Mouse (Mus musculus) C2C12 (cell line): ENCODE measurements around the gene Lce1l. TPM values are rescaled to one million over a fixed set of nuclear protein-coding genes. Genes with fewer than 3 reads are reported as not detected.
"Not testable (repeated sequence)": the region's sequence is repeated elsewhere in the genome, so short reads cannot be mapped to it uniquely, and the experiment has no call there.

Experiments
- H3K27me3 ChIP-seq: one replicate; pipeline ENCODE4 v1.6.1; 2011; ENCODE audit not compliant: control insufficient read depth, insufficient read depth, insufficient read length
- H3K36me3 ChIP-seq: one replicate; pipeline ENCODE4 v1.6.1; 2011; ENCODE audit not compliant: control insufficient read depth, insufficient read depth
- H3K4me3 ChIP-seq: one replicate; pipeline ENCODE4 v1.5.1; 2011; ENCODE audit warnings: mild to moderate bottlenecking, control low read depth; ENCODE audit not compliant: poor library complexity, insufficient read depth, severe bottlenecking
- H3K79me2 ChIP-seq: one replicate; pipeline ENCODE4 v1.6.1; 2011; ENCODE audit not compliant: control insufficient read depth, insufficient read depth
- H3K79me3 ChIP-seq: one replicate; pipeline ENCODE4 v1.6.1; 2011; ENCODE audit warnings: low read depth, control low read depth
- H3ac ChIP-seq: one replicate; pipeline ENCODE3; 2011; ENCODE audit warnings: low read depth; ENCODE audit not compliant: control insufficient read depth, insufficient read length
- CEBPB ChIP-seq: IDR thresholded peaks from one replicate; pipeline ENCODE4 v1.6.1; 2011; ENCODE audit warnings: low read depth, mild to moderate bottlenecking, control low read depth, moderate library complexity
- CTCF ChIP-seq: IDR thresholded peaks from one replicate; pipeline ENCODE4 v1.5.1; 2011; ENCODE audit not compliant: control insufficient read depth, insufficient read depth, insufficient read length
- FOSL1 ChIP-seq: IDR thresholded peaks from one replicate; pipeline ENCODE4 v1.8.0; 2011; ENCODE audit warnings: mild to moderate bottlenecking, low read length; ENCODE audit not compliant: poor library complexity, insufficient read depth, severe bottlenecking
- MAX ChIP-seq: IDR thresholded peaks from one replicate; pipeline ENCODE4 v1.6.1; 2011; ENCODE audit warnings: mild to moderate bottlenecking, control low read depth
- MYOD1 ChIP-seq: IDR thresholded peaks from one replicate; pipeline ENCODE4 v1.6.1; 2011; ENCODE audit warnings: low read depth; ENCODE audit not compliant: control insufficient read depth, insufficient read length
- MYOG ChIP-seq: IDR thresholded peaks from one replicate; pipeline ENCODE4 v1.6.1; 2011; ENCODE audit not compliant: control insufficient read depth, insufficient read length; ENCODE audit errors: extremely low read depth
- USF1 ChIP-seq: IDR thresholded peaks from one replicate; pipeline ENCODE4 v1.6.1; 2011; ENCODE audit warnings: low read depth, mild to moderate bottlenecking, control low read depth, moderate library complexity
- polyA plus RNA-seq: library from polyadenylated mRNA; unstranded; fragments of >200 nt; fragmentation: generic; extraction: Trizol; gene quantifications from one replicate; pipeline ENCODE4 v1.2.1, GENCODE M21; 2012; ENCODE audit warnings: missing spikeins

The Lce1l gene
- polyA plus RNA-seq, 1 experiment = not detected

GRCm38 (mm10) chr3:92825808-92826207 is 25.3 kb downstream of the Lce1l start:
- Histone ChIP-seq H3K27me3 (no peaks in the 10 kb centered on the region), H3K4me3 (no peak overlapping the region), H3K36me3 (no peaks in the 10 kb centered on the region), H3K79me3 (no peaks in the 10 kb centered on the region), H3K79me2 (no peaks in the 10 kb centered on the region), H3ac (no peak overlapping the region)
- TF ChIP-seq CEBPB (no peak), MAX (no peak), MYOG (no peak)

DNA sequence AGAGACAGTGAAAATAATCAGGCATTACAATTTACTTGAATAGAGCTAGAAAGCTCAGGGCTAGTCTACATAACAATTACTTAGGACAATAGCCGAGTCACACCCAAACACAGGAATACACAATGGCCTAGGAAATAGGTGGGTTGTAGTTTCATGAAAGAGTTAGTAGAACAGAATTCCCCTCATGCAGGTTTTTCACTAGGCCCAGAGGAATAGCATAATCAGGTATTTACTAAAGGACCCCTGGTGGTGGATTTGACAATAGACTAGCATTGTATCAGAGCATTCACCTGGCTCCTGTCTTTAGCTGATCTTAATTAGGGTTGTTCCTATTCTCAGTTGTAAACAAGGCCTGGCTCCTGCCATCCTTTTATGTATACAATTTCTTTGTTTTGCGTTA is 35.0 kb downstream of the Lce1l start:
- H3K4me3 ChIP-seq, H3K79me3 ChIP-seq, H3ac ChIP-seq, H3K27me3 ChIP-seq, H3K79me2 ChIP-seq, H3K36me3 ChIP-seq: not testable (repeated sequence)

DNA sequence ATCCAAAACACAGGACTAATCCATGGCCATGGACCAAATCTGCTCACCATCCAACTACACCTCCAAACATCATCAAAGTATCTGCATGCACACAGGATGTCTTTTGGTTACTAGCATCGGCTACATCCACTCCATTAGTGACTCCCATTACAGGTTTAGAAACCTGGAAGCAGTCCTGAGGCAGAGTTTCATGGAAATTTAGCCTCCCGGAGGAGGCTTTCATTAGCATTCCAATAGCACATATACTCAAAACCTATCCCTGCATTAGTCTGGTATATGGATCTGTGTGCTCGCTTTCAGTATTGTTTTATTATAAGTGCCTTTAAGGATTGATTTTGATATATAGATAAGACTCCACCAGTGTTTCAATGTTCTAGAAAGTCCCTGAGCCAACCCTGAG is 35.5 kb downstream of the Lce1l start:
- H3K4me3 ChIP-seq = no peak overlapping the region
- H3ac ChIP-seq = no peak overlapping the region
- H3K79me2 ChIP-seq = no peaks in the 10 kb centered on the region
- no peaks in the 10 kb centered on the region for H3K27me3 ChIP-seq
- TF ChIP-seq MYOD1 = no peak
- no peak for TF ChIP-seq MYOG
- TF ChIP-seq CEBPB = no peak
- TF ChIP-seq USF1 = no peak
- no peak for TF ChIP-seq MAX
- TF ChIP-seq CTCF = no peak
- no peak for TF ChIP-seq FOSL1
- no peaks in the 10 kb centered on the region for H3K79me3 ChIP-seq
- H3K36me3 ChIP-seq = no peaks in the 10 kb centered on the region

GRCm38 (mm10) chr3:92807791-92808190 is 43.3 kb downstream of the Lce1l start, which contains the start of gene Lce1k:
Gene Lce1k, minus strand, starts transcription at chr3:92807891.
- H3K36me3 ChIP-seq = no peaks in the 10 kb centered on the region
- no peaks in the 10 kb centered on the region for H3K79me3 ChIP-seq
- TF ChIP-seq CEBPB (no peak), MAX (no peak), MYOG (no peak), USF1 (no peak), FOSL1 (no peak), CTCF (no peak), MYOD1 (no peak)
- H3K4me3 ChIP-seq = no peak within 1 kb of the TSS
- no peaks in the 10 kb centered on the region for H3K27me3 ChIP-seq
- H3K79me2 ChIP-seq = no peaks in the 10 kb centered on the region
- no peak within 1 kb of the TSS for H3ac ChIP-seq

Other genes with a start within 250 kb of the Lce1l start
- gene 2210017I01Rik, start 243.8 kb downstream of the Lce1l start, polyA plus RNA-seq = not detected
- not detected for gene Lce6a, start 229.6 kb downstream of the Lce1l start, polyA plus RNA-seq
- gene Lce1a1, start 203.0 kb downstream of the Lce1l start, polyA plus RNA-seq = not detected
- gene Lce1b, start 194.4 kb downstream of the Lce1l start, polyA plus RNA-seq = not detected
- not detected for gene Lce1a2, start 181.0 kb downstream of the Lce1l start, polyA plus RNA-seq
- gene Lce1c, start 172.0 kb downstream of the Lce1l start, polyA plus RNA-seq = not detected
- gene Lce1d, start 164.1 kb downstream of the Lce1l start, polyA plus RNA-seq = not detected
- not detected for gene Lce1e, start 142.2 kb downstream of the Lce1l start, polyA plus RNA-seq
- gene Lce1f, start 130.9 kb downstream of the Lce1l start, polyA plus RNA-seq = 0.83 TPM
- not detected for gene Gm38119, start 112.2 kb downstream of the Lce1l start, polyA plus RNA-seq
- 14.2 TPM for gene Lce1g, start 98.9 kb downstream of the Lce1l start, polyA plus RNA-seq
- gene Lce1h, start 86.2 kb downstream of the Lce1l start, polyA plus RNA-seq = 0.35 TPM
- not detected for gene Lce1i, start 72.4 kb downstream of the Lce1l start, polyA plus RNA-seq
- not detected for gene Lce1j, start 60.8 kb downstream of the Lce1l start, polyA plus RNA-seq
- not detected for gene Lce1k, start 43.4 kb downstream of the Lce1l start, polyA plus RNA-seq
- not detected for gene Kprp, start 24.0 kb downstream of the Lce1l start, polyA plus RNA-seq
- not detected for gene 2310050C09Rik, start 18.9 kb upstream of the Lce1l start, polyA plus RNA-seq
- gene Lce3a, start 74.9 kb upstream of the Lce1l start, polyA plus RNA-seq = not detected
- gene Lce3b, start 81.7 kb upstream of the Lce1l start, polyA plus RNA-seq = not detected
- gene Lce3c, start 93.2 kb upstream of the Lce1l start, polyA plus RNA-seq = not detected
- gene Lce3d, start 106.1 kb upstream of the Lce1l start, polyA plus RNA-seq = not detected
- gene Lce3e, start 115.8 kb upstream of the Lce1l start, polyA plus RNA-seq = not detected
- not detected for gene Lce3f, start 140.9 kb upstream of the Lce1l start, polyA plus RNA-seq
- not detected for gene Crct1, start 164.4 kb upstream of the Lce1l start, polyA plus RNA-seq
- not detected for gene Lce1m, start 167.8 kb upstream of the Lce1l start, polyA plus RNA-seq
- gene Gm4858, start 217.5 kb upstream of the Lce1l start, polyA plus RNA-seq = 0.09 TPM